Mouse (Mus musculus) 3T3-L1 (cell line): Measurements from ENCODE around the gene Slc39a5.

ENCODE experiments used
- DNase-seq: peaks from one replicate; pipeline ENCODE4 v3.0.0-alpha.2; 2015; ENCODE audit warnings: low read depth, low spot score

The Slc39a5 gene

GRCm38 (mm10) chr10:128410560-128410845 is 9.5 kb upstream of the Slc39a5 start:
- DNase-seq: peak; percentile 43

- DNase-seq: peak; percentile 99
Observed at GRCm38 (mm10) chr10:128409692-128410559, 8.9 kb upstream of the Slc39a5 start.

DNA sequence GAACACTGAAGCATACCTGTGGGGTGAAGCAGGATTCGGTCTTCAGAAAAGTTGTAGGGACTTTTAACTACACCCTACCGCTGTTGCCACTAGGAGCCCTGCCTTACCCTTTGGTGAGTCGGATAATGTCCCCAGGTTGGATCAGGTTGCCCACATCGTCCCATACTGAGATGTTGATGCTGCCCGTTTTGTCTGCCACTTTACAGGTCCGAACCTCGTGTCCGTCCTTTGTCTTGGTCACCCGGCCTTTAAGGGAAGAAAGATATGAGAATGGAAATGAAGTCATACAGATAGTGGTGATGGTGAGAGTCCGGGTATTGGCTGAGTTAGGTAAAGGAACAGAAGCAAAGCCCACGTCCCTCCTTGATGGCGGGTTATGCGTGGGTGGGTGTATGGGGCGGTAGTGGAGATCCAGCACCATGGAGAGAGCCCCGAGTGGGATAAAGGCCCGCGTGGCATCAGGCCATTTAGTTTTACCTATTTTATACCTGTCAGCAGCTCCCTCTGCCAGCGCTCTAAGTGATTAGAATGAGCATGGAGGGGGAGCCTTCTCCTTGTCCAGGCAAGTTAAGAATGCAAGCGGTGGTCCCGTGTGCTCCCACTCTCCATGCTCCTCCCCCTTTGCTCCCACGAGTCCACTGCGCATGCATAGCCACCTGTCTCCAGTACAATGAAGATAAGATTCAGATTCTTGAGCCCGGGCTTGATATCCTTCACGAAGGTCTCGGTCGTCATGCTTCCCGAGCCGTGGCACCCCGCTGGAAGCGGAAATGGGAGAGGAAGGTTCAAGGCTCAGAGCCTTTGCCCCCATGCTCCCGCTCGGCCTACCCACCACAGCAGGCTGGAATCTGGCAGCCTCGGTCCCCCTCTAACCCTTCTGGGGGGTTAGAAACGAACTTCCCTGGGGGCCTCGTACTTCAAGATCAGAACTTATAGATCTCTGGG is 7.8 kb upstream of the Slc39a5 start:
- peak; percentile 40 for DNase-seq

- DNase-seq: no peak
Observed at GRCm38 (mm10) chr10:128403931-128404330, 2.9 kb upstream of the Slc39a5 start.

- no peak for DNase-seq
Observed at GRCm38 (mm10) chr10:128401638-128402037, 609 bp upstream of the Slc39a5 start.

DNA sequence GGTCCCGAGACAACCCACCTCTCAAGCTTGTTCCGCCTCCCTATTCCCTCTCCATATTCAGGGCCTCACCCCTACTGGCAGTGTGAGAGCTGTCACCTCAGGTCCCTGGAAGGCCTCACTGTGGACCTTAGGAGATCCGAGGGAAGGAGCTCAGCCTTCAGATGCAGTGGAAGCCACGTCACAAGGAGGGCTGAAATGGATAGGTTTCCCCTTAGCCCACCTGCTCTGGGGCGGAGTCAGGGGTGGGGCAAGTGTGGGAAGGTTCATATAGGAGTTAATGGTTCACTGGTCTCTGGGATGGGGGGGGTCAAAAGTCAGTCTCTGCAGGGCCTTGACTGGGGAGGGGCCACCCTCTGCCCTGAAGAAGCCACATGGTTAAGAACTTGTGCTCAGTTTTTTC is 691 bp downstream of the Slc39a5 start:
- no peak for DNase-seq

DNA sequence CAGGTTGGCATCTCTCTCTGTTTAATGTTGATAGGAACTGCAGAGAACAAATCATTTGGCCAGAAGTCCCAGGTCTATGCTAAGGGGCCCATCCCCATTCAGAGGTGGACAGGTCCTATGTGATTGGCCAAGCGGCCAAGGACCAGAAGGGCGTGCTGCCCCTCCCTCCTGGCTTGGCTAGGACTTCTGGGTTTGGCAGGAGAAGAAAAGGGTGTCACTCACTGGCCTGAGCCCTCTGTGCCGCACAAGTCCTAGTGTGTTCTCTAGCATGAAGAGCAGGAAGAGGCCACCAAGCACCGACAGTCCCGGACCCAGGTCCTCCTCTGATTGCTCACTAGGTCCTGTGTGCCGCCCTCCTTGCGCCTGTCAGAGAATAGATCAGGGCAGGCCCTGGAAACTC is 3.6 kb downstream of the Slc39a5 start:
- DNase-seq: no peak

GRCm38 (mm10) chr10:128396716-128397264 is 4.2 kb downstream of the Slc39a5 start:
- DNase-seq: no peak

GRCm38 (mm10) chr10:128396017-128396673 is 4.9 kb downstream of the Slc39a5 start:
- no peak for DNase-seq

GRCm38 (mm10) chr10:128391850-128392249 is 9.2 kb downstream of the Slc39a5 start:
- no peak for DNase-seq

- DNase-seq: no peak
Observed at GRCm38 (mm10) chr10:128390366-128390765, 10.7 kb downstream of the Slc39a5 start.

- DNase-seq: no peak
Observed at GRCm38 (mm10) chr10:128389570-128389969, 11.5 kb downstream of the Slc39a5 start.

- no peak for DNase-seq
Observed at GRCm38 (mm10) chr10:128388941-128389340, 12.1 kb downstream of the Slc39a5 start.

DNA sequence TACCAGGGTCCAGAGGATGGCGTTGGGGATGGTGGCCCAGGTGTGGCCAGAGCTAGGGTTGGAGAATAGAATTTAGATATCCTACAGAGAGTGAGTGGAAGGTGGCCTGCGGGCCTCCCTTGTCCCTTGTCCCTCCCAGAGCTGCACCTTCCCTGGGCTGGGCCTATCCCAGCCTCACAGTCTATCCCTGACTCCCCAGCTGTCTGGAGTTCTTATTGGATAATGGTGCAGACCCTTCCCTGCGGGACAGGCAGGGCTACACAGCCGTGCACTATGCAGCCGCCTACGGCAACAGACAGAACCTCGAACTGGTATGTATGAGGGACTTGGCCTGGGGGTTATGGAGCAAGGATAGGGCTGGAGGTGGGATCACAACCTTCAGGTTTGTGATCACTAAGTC is 15.1 kb downstream of the Slc39a5 start:
- no peak for DNase-seq

- no peak for DNase-seq
Observed at GRCm38 (mm10) chr10:128382482-128382881, 18.5 kb downstream of the Slc39a5 start.

DNA sequence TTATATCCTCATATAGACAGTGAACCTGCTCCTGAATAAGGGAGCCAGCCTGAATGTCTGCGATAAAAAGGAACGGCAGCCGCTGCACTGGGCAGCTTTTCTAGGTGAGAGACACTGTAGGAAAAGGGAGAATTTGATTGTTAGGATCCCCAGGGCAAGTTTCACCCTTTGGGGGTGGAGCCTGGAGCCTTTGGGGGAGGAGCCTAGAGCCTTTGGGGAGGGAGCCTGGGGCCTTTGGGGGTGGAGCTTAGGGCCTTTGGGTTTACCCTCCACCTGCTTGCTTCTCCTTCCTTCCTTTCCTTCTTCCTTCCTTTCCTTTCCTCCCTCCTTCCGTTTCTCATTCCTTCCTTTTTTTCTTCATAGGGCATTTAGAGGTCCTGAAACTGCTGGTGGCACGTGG is 20.5 kb downstream of the Slc39a5 start:
- DNase-seq: peak; percentile 51

DNA sequence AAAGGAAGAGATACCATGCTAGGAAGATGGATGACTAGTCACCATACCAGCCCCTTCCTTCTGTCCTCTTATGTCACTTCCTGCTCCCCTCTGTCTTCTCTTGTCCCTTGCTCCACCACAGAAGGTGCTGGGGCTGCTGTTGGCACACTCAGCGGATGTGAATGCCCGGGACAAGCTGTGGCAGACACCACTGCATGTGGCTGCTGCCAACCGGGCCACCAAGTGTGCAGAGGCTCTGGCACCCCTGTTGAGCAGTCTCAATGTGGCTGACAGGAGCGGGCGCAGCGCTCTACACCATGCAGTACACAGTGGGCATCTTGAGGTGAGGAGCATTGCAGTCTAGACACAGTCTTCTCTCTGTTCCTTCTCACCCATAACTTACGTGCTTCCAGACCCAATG is 21.8 kb downstream of the Slc39a5 start:
- no peak for DNase-seq

DNA sequence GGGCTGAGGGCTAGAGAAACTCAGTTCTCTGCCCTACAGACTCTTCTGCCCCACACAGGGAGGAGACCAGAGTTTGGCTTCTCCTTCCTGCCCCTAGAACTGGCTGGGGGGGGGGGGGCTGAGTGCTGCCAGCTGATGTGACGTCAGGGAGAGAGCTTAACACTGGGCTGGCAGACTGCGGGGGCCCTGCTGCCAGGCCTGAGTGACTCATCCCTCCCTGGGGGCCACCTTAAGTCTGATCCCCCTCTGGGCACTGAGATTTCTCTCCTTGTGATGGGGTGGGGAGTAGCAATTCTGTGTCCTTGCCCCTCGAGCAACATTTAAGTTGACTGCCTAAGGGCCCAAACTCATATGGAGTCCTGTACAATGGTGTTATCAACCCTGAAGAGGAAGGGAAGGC is 22.6 kb downstream of the Slc39a5 start:
- DNase-seq: peak; percentile 54

DNA sequence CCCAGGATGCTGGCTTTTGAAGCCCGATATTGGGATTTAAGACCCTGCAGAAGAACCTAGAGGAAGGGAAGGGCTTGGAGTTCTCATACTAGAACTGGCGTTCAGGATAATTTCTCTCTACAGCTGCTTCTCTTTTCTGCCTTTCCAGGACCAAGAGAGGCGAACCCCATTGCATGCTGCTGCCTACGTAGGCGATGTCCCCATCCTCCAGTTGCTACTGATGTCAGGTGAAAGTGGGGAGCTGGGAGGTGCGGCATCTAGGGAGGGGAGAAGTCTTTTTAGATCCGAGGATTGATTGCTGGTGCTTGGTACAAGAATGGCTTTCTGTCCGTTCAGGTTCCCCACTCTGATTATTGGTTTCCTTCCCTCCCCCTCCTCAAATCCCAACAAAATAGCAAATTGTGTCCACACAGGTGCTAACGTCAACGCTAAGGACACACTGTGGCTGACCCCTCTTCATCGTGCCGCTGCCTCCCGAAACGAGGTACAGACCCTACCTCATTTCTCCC is 23.0 kb downstream of the Slc39a5 start:
- DNase-seq: no peak

DNA sequence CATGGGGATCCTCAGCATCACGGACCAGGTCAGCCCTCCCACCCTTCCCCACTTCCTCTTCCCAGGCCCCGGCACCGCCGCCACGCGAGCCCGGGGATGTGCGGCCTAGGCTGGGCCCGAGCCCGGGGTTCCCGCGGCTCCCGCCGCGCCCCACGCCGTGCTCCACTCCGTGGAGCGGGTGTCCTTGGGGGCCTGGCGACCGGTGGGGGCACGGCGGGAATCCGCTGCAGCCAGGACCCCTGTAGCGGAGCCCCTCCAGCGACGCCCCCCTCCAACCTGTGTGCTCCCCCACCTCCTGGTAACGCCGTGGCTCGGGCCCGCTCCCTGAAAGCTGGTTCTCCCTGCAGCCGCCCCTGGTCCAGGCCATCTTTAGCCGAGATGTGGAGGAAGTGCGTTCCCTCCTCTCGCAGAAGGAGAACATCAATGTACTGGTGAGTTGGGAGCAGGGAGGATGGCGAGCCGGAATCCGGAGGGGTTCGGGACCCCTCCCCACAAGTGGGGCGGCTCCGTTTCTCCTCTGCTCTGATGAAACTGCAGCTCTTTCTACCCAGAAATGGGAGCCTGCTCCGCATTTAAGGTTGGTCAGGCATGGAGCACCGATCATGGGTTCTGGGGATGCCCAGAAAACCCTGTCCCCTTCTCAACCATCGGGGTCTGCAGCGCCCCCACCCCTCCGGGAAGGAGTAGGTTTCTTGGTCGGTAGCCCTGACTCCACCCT is 23.6 kb downstream of the Slc39a5 start:
- peak; percentile 39 for DNase-seq
